Mouse (Mus musculus): Measurements from ENCODE around the gene Ascl3. TPM values are rescaled to one million over a fixed set of nuclear protein-coding genes. Genes with fewer than 3 reads are reported as not detected.

Ascl3 gene
- not detected in 4 replicates for total RNA-seq (2023)

DNA sequence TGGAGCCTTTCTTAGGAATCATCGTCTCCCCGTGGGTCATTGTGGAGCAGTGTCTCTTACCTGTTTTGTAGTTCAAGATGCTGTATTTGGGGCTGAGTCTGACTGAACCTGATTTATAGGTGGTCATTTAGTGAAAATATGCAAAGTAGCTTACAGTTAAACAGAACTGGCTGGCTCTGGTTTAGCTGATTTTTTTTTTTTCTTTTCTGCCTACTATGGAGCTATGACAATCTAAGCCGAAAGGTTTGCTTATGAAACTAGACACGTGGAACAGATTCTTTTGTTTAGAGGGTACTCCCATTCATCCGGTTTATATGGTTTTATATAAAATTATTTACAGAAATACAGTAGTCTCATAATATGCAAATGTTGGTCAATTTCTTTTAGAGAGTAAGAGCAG is at the start of gene Ascl3:
TSS of gene Ascl3 (minus strand) at position 101 of the 400 bp plus-strand sequence.

DNA sequence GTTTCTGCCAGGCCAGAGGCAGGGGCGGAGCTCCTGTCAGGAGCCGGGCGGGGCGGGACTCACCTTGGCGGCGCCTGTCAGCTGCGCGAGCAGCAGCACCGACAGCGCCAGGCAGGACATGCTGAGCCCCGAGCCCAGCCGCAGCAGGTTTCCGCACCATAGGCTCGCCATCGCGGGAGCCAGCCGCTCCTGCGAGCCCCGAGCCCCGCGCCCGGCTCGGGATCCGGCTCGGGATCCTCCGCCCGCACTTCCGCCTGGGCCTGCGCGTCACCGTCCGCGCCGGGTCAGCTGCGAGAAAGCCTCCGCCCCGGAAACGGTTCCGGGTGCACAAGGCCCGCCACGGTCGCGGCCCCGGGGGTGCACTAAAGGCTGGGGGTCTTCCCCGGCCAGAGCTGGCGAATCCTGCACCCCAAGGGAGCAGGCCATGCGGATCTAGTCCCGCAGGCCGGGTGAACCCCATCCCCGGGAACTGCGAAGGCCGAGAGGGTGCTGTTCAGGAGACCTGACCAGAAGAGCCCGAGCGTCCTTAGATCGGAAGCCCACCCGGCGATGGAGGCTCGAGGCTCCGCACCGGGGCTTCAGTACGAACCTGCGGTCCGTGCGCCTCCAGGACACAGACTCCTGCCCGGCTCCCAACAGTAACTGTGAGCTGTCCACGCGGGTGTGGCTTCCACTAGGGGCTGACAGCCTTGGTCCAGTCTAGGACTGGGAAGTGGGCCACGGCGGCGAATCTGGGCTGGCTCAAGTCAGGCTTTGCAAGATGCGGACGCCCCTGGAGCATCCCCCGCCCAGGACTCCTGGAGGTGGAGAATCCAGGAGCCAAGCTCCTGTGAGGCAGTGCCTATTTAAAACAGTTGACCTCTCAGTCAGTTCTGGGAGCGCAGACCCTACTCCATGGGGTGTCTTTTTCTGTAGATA is 20.7 kb upstream of the Ascl3 start, which contains the start of gene Tmem9b:
TSS of gene Tmem9b (minus strand) at position 868 of the 918 bp plus-strand sequence.

DNA sequence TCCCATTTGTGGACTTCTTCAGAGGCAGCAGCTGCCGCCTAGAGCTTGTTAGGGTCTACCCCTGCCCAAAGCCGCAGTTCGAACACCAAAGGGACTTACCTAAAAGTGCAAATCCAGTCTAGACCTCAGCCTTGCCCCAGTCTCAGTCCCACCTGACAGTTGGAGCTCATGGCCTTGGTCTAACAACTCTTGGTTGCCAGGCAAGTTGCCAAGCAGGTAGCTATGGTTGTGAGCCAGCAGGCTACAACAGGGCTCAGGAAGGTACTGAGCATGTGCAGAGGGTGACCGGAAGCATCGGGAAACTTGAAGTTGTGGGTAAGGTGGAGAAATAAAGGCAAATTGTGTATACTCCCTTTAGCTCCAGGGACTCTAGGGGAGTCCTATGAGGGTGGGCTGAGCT is 7.8 kb downstream of the Ascl3 start, which contains the start of gene BC051019:
TSS of gene BC051019 (minus strand) at position 154 of the 400 bp plus-strand sequence.

DNA sequence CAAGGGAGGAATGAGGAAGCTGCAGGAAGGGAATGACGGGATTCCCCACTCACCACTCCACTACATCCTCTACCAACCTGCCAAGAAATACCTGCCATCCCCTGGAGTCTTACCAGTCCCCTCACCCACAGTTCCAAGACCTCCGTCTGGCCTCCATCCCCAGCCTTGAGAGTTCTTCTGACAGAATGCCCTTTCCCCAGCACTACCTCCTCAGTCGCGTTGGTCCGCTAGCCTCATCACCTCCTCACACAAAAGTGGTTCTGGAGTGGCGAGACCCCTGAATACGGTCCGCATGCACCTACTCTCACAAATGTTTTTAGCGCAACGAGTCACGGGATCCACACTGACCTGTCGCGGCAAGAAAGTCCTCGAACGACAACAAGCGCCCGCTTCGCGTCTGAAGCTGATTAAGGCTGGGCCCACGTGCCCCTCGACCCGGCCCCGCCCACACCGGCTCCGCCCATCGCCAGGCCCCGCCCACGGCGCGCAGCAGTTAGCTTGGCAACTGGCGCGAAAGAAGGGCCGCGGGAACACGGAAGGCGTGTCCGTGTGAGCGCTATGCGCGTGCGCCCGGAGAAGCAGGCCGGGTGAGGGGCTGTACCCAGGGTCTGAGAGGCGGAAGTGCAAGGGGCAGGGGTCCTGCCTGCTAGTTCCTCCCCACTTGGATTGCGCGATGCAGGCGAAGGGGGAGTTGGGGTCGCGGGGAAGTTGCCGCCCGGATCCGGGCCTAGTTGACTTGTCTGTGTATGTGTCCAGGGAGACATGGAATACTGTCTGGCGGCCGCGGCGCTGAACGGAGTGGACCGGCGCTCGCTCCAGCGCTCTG is 28.1 kb downstream of the Ascl3 start, which contains the start of the genes St5 and Akip1:
TSS of gene St5 (minus strand) at position 416 of the 826 bp plus-strand sequence.
TSS of gene Akip1 (plus strand) at position 501 of the 826 bp plus-strand sequence.

Other genes with a start within 250 kb of the Ascl3 start
- 0.36 to 0.52 TPM (median 0.50 TPM) in 4 replicates for gene Trim66, start 223.6 kb downstream of the Ascl3 start, total RNA-seq (2023)
- 550 to 565 TPM (median 553 TPM) in 4 replicates for gene Rpl27a, start 212.6 kb downstream of the Ascl3 start, total RNA-seq (2023)
- gene St5, start 28.1 kb downstream of the Ascl3 start, total RNA-seq (2023), result 0.18 to 0.78 TPM (median 0.33 TPM) in 4 replicates
- 7.5 to 13.0 TPM (median 11.8 TPM) in 4 replicates for gene Akip1, start 28.0 kb downstream of the Ascl3 start, total RNA-seq (2023)
- not detected in 4 replicates for gene BC051019, start 7.9 kb downstream of the Ascl3 start, total RNA-seq (2023)
- gene Tmem9b, start 21.1 kb upstream of the Ascl3 start, total RNA-seq (2023), result 23.7 to 29.7 TPM (median 27.4 TPM) in 4 replicates
- gene Nrip3, start 50.3 kb upstream of the Ascl3 start, total RNA-seq (2023), result 0.19 TPM in 1 of 4 replicates, not detected in the others
- gene Scube2, start 134.0 kb upstream of the Ascl3 start, total RNA-seq (2023), result not detected in 4 replicates
- gene Dennd5a, start 228.7 kb upstream of the Ascl3 start, total RNA-seq (2023), result 90.5 to 128 TPM (median 110 TPM) in 4 replicates

Data from B cell, adult 62 days (primary cell).